Mouse (Mus musculus) testis, postnatal 14 days (tissue): ENCODE data around the gene Stk4.

Source experiments
- DNase-seq: peaks from one replicate; pipeline ENCODE4 v3.0.0; 2021; ENCODE audit warnings: low spot score

Stk4 gene

GRCm38 (mm10) chr2:164128576-164129411 lies 58.7 kb downstream of the Stk4 start:
- no peak for DNase-seq

- DNase-seq, result no peak
Observed at GRCm38 (mm10) chr2:164131586-164131985, 61.5 kb downstream of the Stk4 start.

DNA sequence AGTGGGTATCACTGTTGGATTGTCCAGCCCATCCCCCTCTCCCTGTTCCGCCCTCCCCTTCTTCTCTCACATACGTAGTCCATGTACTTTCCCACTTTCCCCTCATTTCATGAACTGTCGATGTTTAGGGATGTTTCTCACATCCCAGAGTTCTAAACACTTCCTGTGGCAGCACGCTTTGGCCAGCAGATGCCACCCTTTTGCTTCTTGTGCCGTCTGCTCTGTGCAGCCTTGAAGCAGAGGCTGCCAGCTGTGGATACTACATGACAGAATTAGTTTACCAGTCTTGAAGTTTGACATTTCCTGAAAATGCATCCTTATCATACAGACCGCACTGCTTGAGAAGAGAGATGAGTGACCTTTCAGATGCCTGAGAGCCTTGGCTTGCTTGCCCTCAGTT lies 64.4 kb downstream of the Stk4 start:
- DNase-seq, result no peak

- DNase-seq, result no peak
Observed at GRCm38 (mm10) chr2:164135367-164135766, 65.2 kb downstream of the Stk4 start.

GRCm38 (mm10) chr2:164136393-164136792 lies 66.3 kb downstream of the Stk4 start:
- DNase-seq, result no peak

DNA sequence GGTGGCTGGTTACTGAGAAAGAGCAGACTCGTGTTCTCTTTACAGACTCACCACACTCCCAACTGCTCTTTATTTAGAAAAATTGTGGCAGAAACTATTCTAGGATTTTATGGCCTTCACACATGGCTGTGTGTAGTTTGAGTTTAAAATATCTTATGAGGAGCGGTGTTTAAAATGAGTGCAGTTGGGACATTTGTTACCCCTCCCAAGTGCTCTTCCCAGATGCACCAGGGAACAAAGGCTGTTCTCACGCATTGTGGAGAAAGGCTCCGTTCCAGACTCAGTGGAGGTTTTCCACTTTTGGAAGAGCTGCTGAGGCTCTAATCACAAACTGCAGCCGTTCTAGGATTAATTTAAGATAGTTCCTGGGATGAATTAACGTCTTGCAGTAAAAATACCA lies 67.6 kb downstream of the Stk4 start:
- DNase-seq, result no peak

DNA sequence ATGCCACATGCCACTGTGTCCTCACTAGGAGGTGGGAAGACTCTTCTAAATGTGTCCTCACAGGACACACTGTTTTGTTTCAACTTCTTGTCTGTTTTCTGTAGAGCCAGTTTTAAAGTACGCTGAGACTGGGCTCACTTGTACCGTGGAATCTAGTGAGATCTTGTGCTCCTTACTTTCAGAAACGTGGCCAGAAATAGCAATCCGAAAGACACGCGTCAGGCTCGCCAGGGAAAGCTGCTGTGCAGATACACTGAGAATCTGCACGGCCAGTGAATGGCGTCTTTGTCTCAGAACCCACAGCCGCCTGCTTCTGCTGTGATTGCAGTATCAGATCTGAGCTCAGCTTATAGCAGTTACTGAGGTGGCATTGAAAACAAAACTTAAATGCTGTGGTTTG lies 71.9 kb downstream of the Stk4 start:
- DNase-seq, result peak; percentile 43

DNA sequence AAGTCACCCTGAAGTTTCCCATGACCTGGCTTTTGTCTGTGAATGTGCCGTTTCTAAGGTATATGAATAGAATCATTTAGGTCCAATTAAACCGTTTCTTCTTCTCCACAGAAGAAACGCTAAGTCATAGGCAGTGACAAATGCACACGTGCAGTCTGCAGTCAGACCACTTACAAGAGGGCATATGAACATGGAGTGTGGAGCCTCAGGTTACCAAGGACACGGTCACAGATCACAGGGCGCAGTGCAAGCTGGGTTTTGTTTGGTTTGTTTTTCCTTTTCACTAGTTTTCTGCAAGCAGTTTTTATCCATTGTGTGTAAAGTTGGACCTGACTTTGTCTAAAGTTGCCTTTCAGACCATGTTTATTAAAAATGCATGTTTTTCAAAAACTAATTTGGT lies 73.9 kb downstream of the Stk4 start:
- no peak for DNase-seq

- DNase-seq, result no peak
Observed at GRCm38 (mm10) chr2:164144541-164144940, 74.4 kb downstream of the Stk4 start.

- DNase-seq, result no peak
Observed at GRCm38 (mm10) chr2:164146556-164146955, 76.4 kb downstream of the Stk4 start.

GRCm38 (mm10) chr2:164150086-164150760 lies 80.1 kb downstream of the Stk4 start:
- no peak for DNase-seq

- no peak for DNase-seq
Observed at GRCm38 (mm10) chr2:164152341-164152740, 82.2 kb downstream of the Stk4 start.

DNA sequence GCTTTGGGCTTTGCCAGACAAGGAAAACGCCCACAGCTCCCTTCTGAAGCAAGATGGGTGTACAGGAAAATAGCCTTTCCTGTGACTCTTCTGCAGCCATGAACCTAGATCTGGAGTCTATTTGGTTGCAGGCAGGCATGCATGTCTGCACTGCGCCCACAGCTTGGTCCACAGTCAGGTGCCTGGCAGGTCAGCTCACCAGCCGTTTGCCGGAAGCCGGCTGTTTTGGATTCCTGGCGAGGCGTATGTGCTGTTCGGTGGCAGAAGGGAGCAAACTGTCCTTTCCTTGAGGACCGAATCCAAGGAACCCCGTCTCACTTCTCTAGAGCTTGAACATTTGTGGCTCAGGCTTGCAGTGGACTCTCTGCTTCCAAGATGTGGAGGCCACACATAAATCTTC lies 83.9 kb downstream of the Stk4 start:
- no peak for DNase-seq

DNA sequence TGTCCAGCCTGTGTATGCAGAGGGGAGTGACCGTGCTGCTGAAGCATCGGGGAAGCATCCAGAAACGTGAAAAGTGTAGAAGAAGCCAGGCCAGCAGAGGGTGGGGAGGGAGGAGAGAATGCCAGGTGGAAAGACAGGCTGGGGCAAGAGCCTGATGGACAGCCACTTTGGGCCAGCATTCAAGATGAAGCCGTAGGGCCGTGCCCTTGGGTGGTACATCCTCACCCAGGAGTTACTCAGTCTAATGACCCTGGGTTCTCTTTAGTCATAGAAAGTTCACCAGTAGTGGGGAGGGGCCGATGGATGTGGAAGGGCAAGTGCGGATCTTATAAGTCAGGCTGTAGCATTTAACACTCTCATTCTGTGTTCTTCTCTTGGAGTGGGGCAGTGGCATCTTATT lies 86.0 kb downstream of the Stk4 start:
- DNase-seq, result no peak

- no peak for DNase-seq
Observed at GRCm38 (mm10) chr2:164158838-164159237, 88.7 kb downstream of the Stk4 start.

GRCm38 (mm10) chr2:164161515-164162055 lies 91.5 kb downstream of the Stk4 start:
- no peak for DNase-seq

DNA sequence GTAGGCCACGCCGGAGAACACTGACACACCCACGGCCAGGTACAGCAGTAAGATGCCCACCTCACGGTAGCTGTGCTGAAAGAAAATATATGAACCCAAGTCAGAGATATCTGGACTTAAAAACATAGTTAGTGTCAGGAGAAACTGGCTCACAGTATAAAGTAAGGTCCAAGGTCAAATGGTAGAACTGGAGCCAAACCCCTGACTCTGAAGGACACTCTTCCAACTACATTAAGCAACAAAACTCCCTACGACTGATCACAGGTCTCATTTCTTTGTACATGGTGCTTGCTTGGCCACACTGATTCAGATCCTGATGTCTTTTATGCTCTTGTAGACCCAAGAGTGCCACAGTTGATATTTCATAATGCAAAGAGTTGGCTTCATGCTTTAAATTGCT lies 94.8 kb downstream of the Stk4 start:
- no peak for DNase-seq

DNA sequence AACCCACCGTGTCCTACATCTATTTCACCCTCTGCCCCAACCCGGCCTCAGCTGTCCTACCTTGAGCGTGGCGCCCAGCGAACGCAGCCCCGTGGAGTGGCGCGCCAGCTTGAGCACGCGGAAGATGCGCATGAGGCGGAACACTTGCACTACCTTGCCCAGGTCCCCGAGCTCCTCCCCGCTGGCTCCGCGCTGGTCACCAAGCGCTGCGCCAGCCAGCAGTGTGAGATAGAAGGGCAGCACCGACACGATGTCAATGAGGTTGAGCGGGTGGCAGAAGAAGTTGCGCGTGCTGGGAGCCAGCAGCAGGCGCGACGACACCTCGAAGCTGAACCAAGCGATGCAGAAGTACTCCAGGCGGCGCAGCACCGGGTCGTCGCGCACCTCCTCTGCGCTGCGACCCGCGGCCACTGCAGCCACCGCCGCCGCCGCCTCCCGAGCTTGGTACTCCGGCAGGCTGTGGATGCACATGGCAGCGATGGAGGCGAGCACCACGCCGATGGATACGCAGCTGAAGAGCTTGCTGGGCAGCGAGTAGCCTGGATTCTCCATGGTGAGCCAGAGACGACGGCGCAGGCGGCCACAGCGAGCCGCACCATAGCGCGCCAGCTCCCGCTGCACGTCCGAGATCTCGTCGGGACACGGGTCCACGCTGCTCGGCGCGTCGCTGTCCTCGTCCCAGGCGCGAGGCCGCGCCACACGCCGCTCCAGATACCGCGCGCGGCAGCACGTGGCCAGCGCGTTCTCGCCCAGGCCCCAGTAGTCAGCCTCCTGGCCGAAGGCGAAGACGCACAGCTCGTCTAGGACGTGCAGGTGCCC lies 97.8 kb downstream of the Stk4 start:
- peak; percentile 18 for DNase-seq

- peak; percentile 66 for DNase-seq
Observed at GRCm38 (mm10) chr2:164168571-164168946, 98.4 kb downstream of the Stk4 start.

DNA sequence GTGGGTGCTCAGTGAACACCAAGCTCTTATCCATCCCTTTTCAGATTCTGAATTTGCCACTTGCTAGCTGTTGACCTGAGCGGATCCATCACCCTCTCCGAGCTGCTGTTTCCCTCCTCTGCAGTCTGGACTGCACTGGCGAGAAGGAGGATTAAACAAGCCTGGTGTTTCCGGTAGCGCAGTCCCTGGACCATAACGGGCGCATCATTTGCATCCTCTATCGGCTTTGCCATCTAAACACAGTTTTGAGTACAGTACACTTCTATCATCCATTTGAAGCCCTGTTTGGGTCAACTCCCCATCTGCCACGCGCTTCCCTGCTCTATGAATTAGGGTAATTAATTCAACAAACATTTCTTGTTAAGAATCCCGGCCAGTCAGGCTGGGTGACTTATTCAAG lies 100.2 kb downstream of the Stk4 start:
- DNase-seq, result no peak

GRCm38 (mm10) chr2:164170902-164171301 lies 100.8 kb downstream of the Stk4 start, which contains the start of gene Kcns1:
Gene Kcns1, minus strand, starts transcription at chr2:164171113.
- no peak for DNase-seq

DNA sequence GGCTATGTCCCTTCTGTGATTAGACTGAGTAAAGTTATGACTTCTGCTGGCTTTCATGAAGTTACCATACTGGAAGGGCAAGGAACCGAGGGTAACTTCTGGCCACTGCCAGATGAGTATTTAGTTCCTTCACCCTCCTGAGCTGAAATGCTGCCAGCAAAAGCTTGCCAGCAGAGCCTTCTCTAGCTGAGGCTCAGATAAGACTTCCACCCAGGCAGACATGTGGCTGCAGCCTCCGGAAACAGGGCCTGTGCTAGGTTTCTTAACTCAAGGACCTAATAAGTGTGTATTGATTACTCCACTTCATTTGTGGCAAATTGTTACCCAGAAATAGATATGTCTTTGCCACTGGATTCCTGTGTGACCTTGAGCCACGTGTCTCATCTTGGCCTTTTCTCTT lies 103.3 kb downstream of the Stk4 start:
- DNase-seq, result no peak
